Mouse (Mus musculus): ENCODE measurements around the gene Ptch2.

DNA sequence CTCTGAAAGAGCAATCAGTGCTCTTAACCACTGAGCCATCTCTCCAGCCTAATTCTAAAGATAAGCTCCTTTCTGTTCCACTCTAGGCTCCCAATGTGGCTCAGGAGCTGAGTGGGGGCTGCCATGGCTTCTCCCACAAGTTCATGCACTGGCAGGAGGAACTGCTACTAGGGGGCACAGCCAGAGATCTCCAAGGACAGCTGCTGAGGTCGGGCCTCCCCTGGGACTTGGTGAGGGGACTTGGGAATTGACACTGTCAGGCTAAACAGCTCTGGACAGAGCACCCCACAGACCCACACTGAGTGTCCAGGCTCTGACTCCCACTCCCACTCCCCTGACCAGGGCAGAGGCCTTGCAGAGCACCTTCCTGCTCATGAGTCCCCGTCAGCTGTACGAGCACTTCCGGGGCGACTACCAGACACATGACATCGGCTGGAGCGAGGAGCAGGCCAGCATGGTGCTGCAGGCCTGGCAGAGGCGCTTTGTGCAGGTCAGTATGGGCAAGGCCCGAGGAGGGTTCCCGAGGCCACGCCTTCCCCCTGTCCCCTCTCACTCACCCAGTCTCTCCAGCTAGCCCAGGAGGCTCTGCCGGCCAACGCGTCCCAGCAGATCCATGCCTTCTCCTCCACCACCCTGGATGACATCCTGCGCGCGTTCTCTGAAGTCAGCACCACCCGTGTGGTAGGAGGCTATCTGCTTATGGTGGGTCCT lies 12.1 kb downstream of the Ptch2 start:
- no peak for TF ChIP-seq CTCF (IDR thresholded peaks at IDR 0.05; ENCODE audit: low read depth, low read length)
- no peak for TF ChIP-seq POLR2A (IDR thresholded peaks at IDR 0.05; ENCODE audit: extremely low read depth, insufficient read depth, low read length)

Measured in liver, adult 2 months (tissue).